Mouse (Mus musculus) heart, embryonic 11.5 days (tissue): ENCODE measurements around the gene Fubp3. TPM values are rescaled to one million over a fixed set of nuclear protein-coding genes. Genes with fewer than 3 reads are reported as not detected.

Experiments used
- ATAC-seq: fragments of 200-750 bp; cut with Nextera tagmentation; replicated peaks from 2 replicates; pipeline ENCODE4 v1.8.0; 2017; ENCODE audit warnings: moderate library complexity; ENCODE audit not compliant: insufficient number of reproducible peaks, low FRiP score, low TSS enrichment
- H3K27ac ChIP-seq: fragments of 300-500 bp; sonication (generic); 2 replicates; pipeline ENCODE4 v1.5.1; 2014; ENCODE audit warnings: mild to moderate bottlenecking, low read depth, low read length
- H3K27me3 ChIP-seq: fragments of 300-500 bp; sonication (generic); 2 replicates; pipeline ENCODE4 v1.6.1; 2014; ENCODE audit warnings: mild to moderate bottlenecking, low read length, mixed read lengths; ENCODE audit not compliant: control insufficient read depth, insufficient read depth
- H3K36me3 ChIP-seq: fragments of 300-500 bp; sonication (generic); 2 replicates; pipeline ENCODE4 v1.6.1; 2014; ENCODE audit warnings: mild to moderate bottlenecking, low read length, moderate library complexity, mixed read lengths; ENCODE audit not compliant: control insufficient read depth, insufficient read depth
- H3K4me1 ChIP-seq: fragments of 300-500 bp; sonication (generic); 2 replicates; pipeline ENCODE4 v1.6.1; 2014; ENCODE audit warnings: low read length; ENCODE audit not compliant: control insufficient read depth, insufficient read depth
- H3K4me2 ChIP-seq: fragments of 300-500 bp; sonication (generic); 2 replicates; pipeline ENCODE4 v1.6.1; 2014; ENCODE audit warnings: mild to moderate bottlenecking, moderate library complexity
- H3K4me3 ChIP-seq: fragments of 300-500 bp; sonication (generic); 2 replicates; pipeline ENCODE4 v1.5.1; 2014; ENCODE audit warnings: low read depth, low read length
- H3K9ac ChIP-seq: fragments of 300-500 bp; sonication (generic); 2 replicates; pipeline ENCODE4 v1.6.1; 2014; ENCODE audit warnings: mild to moderate bottlenecking, low read depth, low read length, moderate library complexity
- H3K9me3 ChIP-seq: fragments of 300-500 bp; sonication (generic); replicated peaks from 2 replicates; pipeline ENCODE4 v1.6.1; 2016; ENCODE audit warnings: low read length; ENCODE audit not compliant: control insufficient read depth
- WGBS: fragments of 180-500 bp; shearing (Covaris S2); extraction: QIAGEN DNeasy Blood & Tissue Kit; methylation state at CpG from one replicate; pipeline ENCODE4 v1.1.7; 2014; ENCODE audit not compliant: insufficient replicate concordance; 5-methylcytosine and 5-hydroxymethylcytosine counted together
- polyA plus RNA-seq: library from polyadenylated mRNA; unstranded; fragments of >200 nt; fragmentation: Nextera tagmentation; extraction: Ambion mirVana; gene quantifications from 2 replicates; pipeline ENCODE4 v1.2.1, GENCODE M21; 2014

Fubp3 gene
- 52.9 and 57.5 TPM in 2 replicates for polyA plus RNA-seq

GRCm38 (mm10) chr2:31572051-31572914 lies at the start of gene Fubp3:
TSS of gene Fubp3 (plus strand) at chr2:31572651.
- Histone ChIP-seq H3K9me3 (no peaks in the 10 kb centered on the region), H3K4me1 (peaks cover 10% of the 10 kb centered on the region), H3K27ac (peak within 1 kb of the TSS; percentile 85), H3K4me2 (peak within 1 kb of the TSS; percentile 96), H3K27me3 (no peaks in the 10 kb centered on the region), H3K36me3 (peaks cover 4% of the 10 kb centered on the region), H3K4me3 (peak within 1 kb of the TSS; percentile 100), H3K9ac (peak within 1 kb of the TSS; percentile 98)
- peak; percentile 96 for ATAC-seq
- 2% methylated on average over 51 of the region's 51 CpGs for WGBS

- Histone ChIP-seq H3K9me3 (no peaks in the 10 kb centered on the region), H3K4me2 (no peak overlapping the region), H3K27ac (no peak overlapping the region), H3K4me3 (no peak overlapping the region), H3K9ac (no peak overlapping the region), H3K27me3 (peaks cover 3% of the 10 kb centered on the region; the same call in 1 of the 2 replicates), H3K36me3 (no peaks in the 10 kb centered on the region), H3K4me1 (no peaks in the 10 kb centered on the region)
- 71% methylated on average over 5 of the region's 5 CpGs for WGBS
- no peak for ATAC-seq
Observed at GRCm38 (mm10) chr2:31524641-31525040, 47.8 kb upstream of the Fubp3 start.

GRCm38 (mm10) chr2:31525778-31526177 lies 46.7 kb upstream of the Fubp3 start:
- 32% methylated on average over 10 of the region's 10 CpGs for WGBS
- no peak overlapping the region for H3K4me3 ChIP-seq

GRCm38 (mm10) chr2:31530201-31530600 lies 42.2 kb upstream of the Fubp3 start:
- ATAC-seq = no peak
- H3K27me3 ChIP-seq = peaks cover 3% of the 10 kb centered on the region; the same call in 1 of the 2 replicates
- WGBS = 64% methylated on average over 5 of the region's 5 CpGs
- no peak overlapping the region for H3K9ac ChIP-seq
- H3K9me3 ChIP-seq = no peaks in the 10 kb centered on the region
- H3K27ac ChIP-seq = no peak overlapping the region
- no peak overlapping the region for H3K4me2 ChIP-seq
- no peak overlapping the region for H3K4me3 ChIP-seq
- no peaks in the 10 kb centered on the region for H3K4me1 ChIP-seq
- H3K36me3 ChIP-seq = no peaks in the 10 kb centered on the region

More at GRCm38 (mm10) chr2:31525778-31526177, 46.7 kb upstream of the Fubp3 start:
- no peaks in the 10 kb centered on the region for H3K4me1 ChIP-seq
- no peak overlapping the region for H3K9ac ChIP-seq
- peaks cover 3% of the 10 kb centered on the region; the same call in 1 of the 2 replicates for H3K27me3 ChIP-seq
- H3K4me2 ChIP-seq = no peak overlapping the region
- ATAC-seq = no peak
- H3K27ac ChIP-seq = no peak overlapping the region
- no peaks in the 10 kb centered on the region for H3K9me3 ChIP-seq
- H3K36me3 ChIP-seq = no peaks in the 10 kb centered on the region

- Histone ChIP-seq H3K9me3 (no peaks in the 10 kb centered on the region), H3K27ac (no peak overlapping the region)
- ATAC-seq = no peak
Observed at GRCm38 (mm10) chr2:31537054-31537453, 35.4 kb upstream of the Fubp3 start.

GRCm38 (mm10) chr2:31538745-31539144 lies 33.7 kb upstream of the Fubp3 start:
- whole genome bisulfite sequencing = 37% methylated on average over 5 of the region's 5 CpGs
- no peaks in the 10 kb centered on the region for H3K9me3 ChIP-seq
- H3K27ac ChIP-seq = no peak overlapping the region
- no peak for ATAC-seq
- peaks cover 8% of the 10 kb centered on the region; the same call in 1 of the 2 replicates for H3K4me1 ChIP-seq
- H3K36me3 ChIP-seq = no peaks in the 10 kb centered on the region
- H3K27me3 ChIP-seq = no peaks in the 10 kb centered on the region
- no peak overlapping the region for H3K4me3 ChIP-seq
- H3K4me2 ChIP-seq = no peak overlapping the region
- H3K9ac ChIP-seq = no peak overlapping the region

More at GRCm38 (mm10) chr2:31537054-31537453, 35.4 kb upstream of the Fubp3 start:
- Histone ChIP-seq H3K4me2 (no peak overlapping the region), H3K4me3 (no peak overlapping the region), H3K27me3 (no peaks in the 10 kb centered on the region), H3K4me1 (peaks cover 8% of the 10 kb centered on the region; the same call in 1 of the 2 replicates), H3K9ac (no peak overlapping the region; the same call in 1 of the 2 replicates), H3K36me3 (no peaks in the 10 kb centered on the region)
- WGBS = 36% methylated on average over 5 of the region's 5 CpGs

- H3K9me3 ChIP-seq = no peaks in the 10 kb centered on the region
- peaks cover 8% of the 10 kb centered on the region; the same call in 1 of the 2 replicates for H3K4me1 ChIP-seq
- no peak overlapping the region for H3K4me3 ChIP-seq
- H3K36me3 ChIP-seq = no peaks in the 10 kb centered on the region
- no peak overlapping the region for H3K4me2 ChIP-seq
- no peak for ATAC-seq
- H3K9ac ChIP-seq = no peak overlapping the region
- 82% methylated on average over 5 of the region's 5 CpGs for WGBS
- H3K27ac ChIP-seq = no peak overlapping the region
- no peaks in the 10 kb centered on the region for H3K27me3 ChIP-seq
Observed at GRCm38 (mm10) chr2:31541581-31541980, 30.9 kb upstream of the Fubp3 start.

- Histone ChIP-seq H3K4me2 (no peak overlapping the region), H3K4me3 (no peak overlapping the region), H3K27me3 (no peaks in the 10 kb centered on the region), H3K9me3 (no peaks in the 10 kb centered on the region), H3K27ac (no peak overlapping the region), H3K9ac (no peak overlapping the region), H3K4me1 (no peaks in the 10 kb centered on the region), H3K36me3 (no peaks in the 10 kb centered on the region)
- ATAC-seq = no peak
- 66% methylated on average over 11 of the region's 11 CpGs for WGBS
Observed at GRCm38 (mm10) chr2:31547726-31548125, 24.7 kb upstream of the Fubp3 start.
